Mouse (Mus musculus) liver, adult 2 months (tissue): ENCODE results near the gene Drd4. TPM values are rescaled to one million over a fixed set of nuclear protein-coding genes. Genes with fewer than 3 reads are reported as not detected.

ENCODE experiments used
- DNase-seq: peaks from one replicate; pipeline ENCODE4 v3.0.0-alpha.2; 2011; ENCODE audit warnings: low read depth, low spot score; ENCODE audit errors: extremely low read depth
- H3K27ac ChIP-seq: fragments of 200-500 bp; replicated peaks from 2 replicates; pipeline ENCODE4 v1.5.1; 2012; ENCODE audit warnings: low read depth, mild to moderate bottlenecking, control low read depth, inconsistent platforms, low read length; ENCODE audit not compliant: insufficient read depth
- H3K27me3 ChIP-seq: fragments of 200-500 bp; 2 replicates; pipeline ENCODE4 v1.6.1; 2012; ENCODE audit warnings: mild to moderate bottlenecking, moderate library complexity, low read length, inconsistent platforms; ENCODE audit not compliant: control insufficient read depth, insufficient read depth
- H3K36me3 ChIP-seq: fragments of 200-500 bp; 2 replicates; pipeline ENCODE4 v1.6.1; 2012; ENCODE audit warnings: low read length, inconsistent platforms; ENCODE audit not compliant: control insufficient read depth, insufficient read depth
- H3K4me1 ChIP-seq: fragments of 200-500 bp; 2 replicates; pipeline ENCODE4 v1.6.1; 2011; ENCODE audit warnings: low read length; ENCODE audit not compliant: control insufficient read depth, insufficient read depth
- H3K4me3 ChIP-seq: fragments of 200-500 bp; 2 replicates; pipeline ENCODE4 v1.5.1; 2011; ENCODE audit warnings: low read depth, mild to moderate bottlenecking, control low read depth, low read length, moderate library complexity; ENCODE audit not compliant: insufficient read depth
- H3K79me2 ChIP-seq: fragments of 200-500 bp; 2 replicates; pipeline ENCODE4 v1.6.1; 2012; ENCODE audit warnings: inconsistent platforms, mild to moderate bottlenecking, low read length, moderate library complexity; ENCODE audit not compliant: control insufficient read depth, insufficient read depth
- H3K9ac ChIP-seq: fragments of 200-500 bp; 2 replicates; pipeline ENCODE4 v1.6.1; 2012; ENCODE audit warnings: low read depth, mild to moderate bottlenecking, control low read depth, inconsistent platforms, low read length
- CTCF ChIP-seq: fragments of 200-500 bp; IDR thresholded peaks from 2 replicates; pipeline ENCODE4 v1.5.1; 2011; ENCODE audit warnings: low read depth, low read length, control low read depth
- POLR2A ChIP-seq: fragments of 200-500 bp; IDR thresholded peaks from 2 replicates; pipeline ENCODE4 v1.6.1; 2011; ENCODE audit warnings: low read length, control low read depth; ENCODE audit not compliant: insufficient read depth; ENCODE audit errors: extremely low read depth
- WGBS: fragments of 180-500 bp; shearing (Covaris S2); methylation state at CpG from one replicate; pipeline ENCODE4 v1.1.7; 2018; 5-methylcytosine and 5-hydroxymethylcytosine counted together
- polyA plus RNA-seq: library from polyadenylated mRNA; depleted of rRNA; stranded (reverse); fragments of >200 nt; gene quantifications from 2 replicates; pipeline ENCODE4 v1.2.3, GENCODE M21; 2012
- total RNA-seq: library from RNA; depleted of rRNA; stranded (reverse); fragments of >200 nt; gene quantifications from 2 replicates; pipeline ENCODE4 v1.2.3, GENCODE M21; 2014

The Drd4 gene
- total and polyA plus RNA-seq, 2 experiments: not detected

- Histone ChIP-seq H3K27ac (no peak overlapping the region), H3K4me1 (peaks cover 4% of the 10 kb centered on the region), H3K27me3 (no peaks in the 10 kb centered on the region), H3K79me2 (no peaks in the 10 kb centered on the region), H3K36me3 (peaks cover 6% of the 10 kb centered on the region), H3K4me3 (no peak overlapping the region), H3K9ac (no peak overlapping the region)
- peak; percentile 44 for DNase-seq
- no peak for TF ChIP-seq CTCF
- no peak for TF ChIP-seq POLR2A
- WGBS: 41% methylated on average over 4 of the region's 4 CpGs
Observed at GRCm38 (mm10) chr7:141335682-141336081, 43.9 kb downstream of the Drd4 start.

- WGBS: 65% methylated on average over 3 of the region's 3 CpGs
- H3K27ac ChIP-seq: no peak overlapping the region
- no peak for TF ChIP-seq POLR2A
- no peak for TF ChIP-seq CTCF
- H3K27me3 ChIP-seq: no peaks in the 10 kb centered on the region
- H3K9ac ChIP-seq: no peak overlapping the region
- peaks cover 6% of the 10 kb centered on the region for H3K36me3 ChIP-seq
- no peaks in the 10 kb centered on the region for H3K79me2 ChIP-seq
- DNase-seq: no peak
- peaks cover 8% of the 10 kb centered on the region for H3K4me1 ChIP-seq
- no peak overlapping the region for H3K4me3 ChIP-seq
Observed at GRCm38 (mm10) chr7:141336296-141336695, 44.5 kb downstream of the Drd4 start.

- peak; percentile 33 for DNase-seq
- no peak overlapping the region for H3K4me3 ChIP-seq
- H3K36me3 ChIP-seq: peaks cover 6% of the 10 kb centered on the region; the same call in 1 of the 2 replicates
- H3K9ac ChIP-seq: no peak overlapping the region
- WGBS: 61% methylated on average over 3 of the region's 3 CpGs
- H3K27ac ChIP-seq: no peak overlapping the region
- peaks cover 3% of the 10 kb centered on the region; the same call in 1 of the 2 replicates for H3K79me2 ChIP-seq
- peaks cover 21% of the 10 kb centered on the region for H3K4me1 ChIP-seq
- TF ChIP-seq CTCF (no peak), POLR2A (no peak)
- no peaks in the 10 kb centered on the region for H3K27me3 ChIP-seq
Observed at GRCm38 (mm10) chr7:141337716-141338416, 46.1 kb downstream of the Drd4 start.

GRCm38 (mm10) chr7:141338576-141339131 is 46.8 kb downstream of the Drd4 start, which contains the start of gene Eps8l2:
Gene Eps8l2 (plus strand): TSS chr7:141338880.
- Histone ChIP-seq H3K27me3 (no peaks in the 10 kb centered on the region), H3K27ac (peak within 1 kb of the TSS; percentile 96), H3K9ac (peak within 1 kb of the TSS; percentile 77), H3K4me3 (peak within 1 kb of the TSS; percentile 65), H3K79me2 (peaks cover 3% of the 10 kb centered on the region; the same call in 1 of the 2 replicates), H3K4me1 (peaks cover 29% of the 10 kb centered on the region), H3K36me3 (peaks cover 4% of the 10 kb centered on the region; the same call in 1 of the 2 replicates)
- DNase-seq: peak; percentile 70
- WGBS: 12% methylated on average over 23 of the region's 23 CpGs
- peak; percentile 71 for TF ChIP-seq POLR2A
- peak; percentile 66 for TF ChIP-seq CTCF

GRCm38 (mm10) chr7:141339215-141339920 is 47.6 kb downstream of the Drd4 start:
- WGBS: 18% methylated on average over 20 of the region's 20 CpGs
- Histone ChIP-seq H3K4me3 (peak overlapping the region; percentile 65), H3K79me2 (peaks cover 3% of the 10 kb centered on the region; the same call in 1 of the 2 replicates), H3K27ac (peak overlapping the region; percentile 96), H3K27me3 (no peaks in the 10 kb centered on the region), H3K4me1 (peaks cover 32% of the 10 kb centered on the region), H3K36me3 (no peaks in the 10 kb centered on the region), H3K9ac (peak overlapping the region; percentile 77)
- DNase-seq: peak; percentile 29
- TF ChIP-seq POLR2A: no peak
- no peak for TF ChIP-seq CTCF
